Mouse (Mus musculus) left cerebral cortex, adult 11 months (tissue): ENCODE measurements around the gene Pop4.
"Not testable (repeated sequence)": the region's sequence is repeated elsewhere in the genome, so short reads cannot be mapped to it uniquely, and the experiment has no call there.

ENCODE experiments used
- DNase-seq: peaks from one replicate; pipeline ENCODE4 v3.0.0; 2022; ENCODE audit warnings: low spot score

The Pop4 gene

GRCm38 (mm10) chr7:38270703-38271510 lies at the start of gene Pop4:
TSS of gene Pop4 (minus strand) at chr7:38271423.
- DNase-seq, result peak; percentile 80

- no peak for DNase-seq
These were observed 49.4 kb upstream of the Pop4 start for GRCm38 (mm10) chr7:38320641-38321040.

GRCm38 (mm10) chr7:38282192-38282591 lies 11.0 kb upstream of the Pop4 start:
- not testable (repeated sequence) for DNase-seq

- no peak for DNase-seq
These were observed 1.3 kb upstream of the Pop4 start for GRCm38 (mm10) chr7:38272551-38272950.

- DNase-seq, result no peak
These were observed 636 bp upstream of the Pop4 start for GRCm38 (mm10) chr7:38271859-38272258.

- DNase-seq, result no peak
These were observed 238 bp upstream of the Pop4 start for GRCm38 (mm10) chr7:38271511-38271811.

- DNase-seq, result no peak
These were observed 4.1 kb downstream of the Pop4 start for GRCm38 (mm10) chr7:38267006-38267680.

- no peak for DNase-seq
These were observed 8.8 kb downstream of the Pop4 start for GRCm38 (mm10) chr7:38262406-38262805.

GRCm38 (mm10) chr7:38259631-38260030 lies 11.6 kb downstream of the Pop4 start:
- no peak for DNase-seq

GRCm38 (mm10) chr7:38253441-38253840 lies 17.8 kb downstream of the Pop4 start:
- no peak for DNase-seq

- no peak for DNase-seq
These were observed 19.6 kb downstream of the Pop4 start for GRCm38 (mm10) chr7:38251494-38252216.

- DNase-seq, result no peak
These were observed 28.8 kb downstream of the Pop4 start for GRCm38 (mm10) chr7:38242417-38242816.

GRCm38 (mm10) chr7:38237140-38237539 lies 34.1 kb downstream of the Pop4 start:
- DNase-seq, result no peak

- DNase-seq, result no peak
These were observed 34.7 kb downstream of the Pop4 start for GRCm38 (mm10) chr7:38236400-38237105.

- DNase-seq, result no peak
These were observed 40.9 kb downstream of the Pop4 start for GRCm38 (mm10) chr7:38230285-38230684.

GRCm38 (mm10) chr7:38228329-38228728 lies 42.9 kb downstream of the Pop4 start:
- DNase-seq, result no peak

- peak; percentile 71 for DNase-seq
These were observed 43.3 kb downstream of the Pop4 start, which contains the start of gene Plekhf1 for GRCm38 (mm10) chr7:38227900-38228298. TSS of gene Plekhf1 (minus strand) at chr7:38228016.

- DNase-seq, result peak; percentile 44
These were observed 43.9 kb downstream of the Pop4 start for GRCm38 (mm10) chr7:38227181-38227899.

GRCm38 (mm10) chr7:38226226-38226625 lies 45.0 kb downstream of the Pop4 start:
- no peak for DNase-seq

- no peak for DNase-seq
These were observed 46.5 kb downstream of the Pop4 start for GRCm38 (mm10) chr7:38224577-38225369.

- DNase-seq, result no peak
These were observed 50.4 kb downstream of the Pop4 start for GRCm38 (mm10) chr7:38220866-38221265.
